Mouse (Mus musculus) urinary bladder, postnatal 4 days (tissue): ENCODE measurements around the gene Sncg.
A peak's percentile ranks its signal among the peaks of the same experiment; 100 is the strongest.
"Not testable (repeated sequence)": the region's sequence is repeated elsewhere in the genome, so short reads cannot be mapped to it uniquely, and the experiment has no call there.

ENCODE experiments used
- DNase-seq, 2 experiments: peaks; one replicate each; pipeline ENCODE4 v3.0.0; 2021 to 2022; ENCODE audit warnings: low spot score in 2 of 2

Gene Sncg

DNA sequence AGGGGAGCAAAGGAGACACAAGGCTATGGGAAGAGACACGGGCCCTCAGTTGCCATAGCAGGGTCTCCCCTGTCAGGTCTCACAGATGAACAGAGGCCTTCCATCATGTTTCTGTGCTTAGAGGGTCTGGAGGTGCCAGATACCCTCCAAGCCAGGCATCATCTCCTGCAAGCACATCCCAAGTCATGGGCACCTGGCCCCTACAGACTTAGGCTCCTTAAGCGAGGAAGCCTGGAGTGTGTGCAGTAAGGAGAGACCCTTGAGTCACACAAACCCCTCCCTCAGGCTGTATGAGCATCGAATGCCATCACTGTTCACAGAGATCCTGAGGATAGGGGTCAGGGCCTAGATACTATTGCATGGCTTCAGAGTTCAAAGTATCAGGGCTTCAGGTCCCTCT lies 3.7 kb downstream of the Sncg start:
- DNase-seq = no peak

- DNase-seq = no peak
Measured at GRCm38 (mm10) chr14:34370203-34370602, 4.4 kb downstream of the Sncg start.

DNA sequence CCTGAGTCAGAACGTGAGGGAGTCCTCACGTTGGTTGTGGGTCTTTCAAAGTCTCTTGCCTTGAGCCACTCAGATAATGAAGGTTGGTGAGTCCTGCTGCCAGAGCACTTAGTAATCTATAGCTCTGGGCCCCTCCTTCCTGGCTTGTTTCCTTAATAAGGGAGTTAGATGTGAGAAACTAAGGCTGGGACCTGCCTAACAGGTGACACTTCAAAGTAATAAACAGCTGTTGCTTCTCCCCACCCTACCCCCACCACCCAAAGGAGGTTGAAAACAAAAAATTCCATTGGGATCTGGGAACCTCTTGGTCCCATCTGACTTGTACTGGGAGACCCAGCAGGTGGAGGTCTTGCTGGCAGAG lies 9.5 kb downstream of the Sncg start:
- DNase-seq = no peak

DNA sequence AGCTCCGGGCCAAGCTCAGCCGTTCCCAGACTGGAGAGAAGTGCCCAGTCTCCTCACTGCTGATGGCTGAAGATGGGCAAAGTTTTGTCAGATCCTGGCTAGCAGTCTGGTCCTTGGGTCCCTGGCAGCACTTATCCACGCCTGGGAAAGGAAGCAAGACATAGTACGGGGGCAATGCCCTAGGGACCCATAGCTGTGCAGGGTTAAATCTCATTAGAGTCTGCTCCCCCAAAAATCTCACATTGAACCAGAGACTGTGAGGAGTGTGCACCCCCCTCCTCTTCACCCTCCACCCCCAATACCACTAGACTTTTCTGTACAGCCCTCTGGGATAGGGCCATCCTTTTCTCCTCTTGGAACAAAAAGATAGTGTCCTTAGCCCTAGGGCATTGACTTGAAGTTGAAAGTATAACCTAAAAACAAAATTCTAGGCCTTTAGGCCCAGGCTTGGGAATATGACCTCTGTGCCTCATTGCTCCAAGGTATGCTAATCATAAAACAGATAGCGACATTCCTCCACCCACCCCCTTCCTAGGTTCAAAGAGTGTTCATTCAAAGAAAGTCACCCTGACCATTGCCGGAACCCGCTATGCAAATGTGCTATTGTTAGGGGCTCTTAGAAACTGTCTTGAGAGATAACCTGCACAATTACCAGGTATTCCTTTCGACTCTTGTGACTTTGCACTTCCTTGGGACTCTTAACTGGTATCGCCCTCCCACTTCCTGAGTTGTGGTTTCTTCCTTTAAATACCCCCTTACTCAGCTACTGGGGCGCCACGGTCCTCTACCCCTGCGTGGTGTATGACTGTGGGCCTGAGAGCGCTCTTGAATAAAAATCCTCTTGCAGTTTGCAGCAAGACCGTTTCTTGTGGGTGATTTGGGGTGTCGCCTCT lies 10.1 kb downstream of the Sncg start:
- not testable (repeated sequence) for DNase-seq

GRCm38 (mm10) chr14:34363490-34364253 lies 10.9 kb downstream of the Sncg start:
- peak; percentile 76 to 86 for DNase-seq

GRCm38 (mm10) chr14:34362726-34363445 lies 11.7 kb downstream of the Sncg start:
- DNase-seq = peak in 1 of 2 experiments; percentile 62

- no peak for DNase-seq
Measured at GRCm38 (mm10) chr14:34362135-34362534, 12.5 kb downstream of the Sncg start.

- DNase-seq = no peak
Measured at GRCm38 (mm10) chr14:34360251-34360650, 14.3 kb downstream of the Sncg start.

- DNase-seq = no peak
Measured at GRCm38 (mm10) chr14:34359676-34360244, 14.8 kb downstream of the Sncg start.

GRCm38 (mm10) chr14:34357671-34358455 lies 16.7 kb downstream of the Sncg start:
- no peak for DNase-seq

GRCm38 (mm10) chr14:34355301-34355700 lies 19.3 kb downstream of the Sncg start, which contains the start of gene Fam25c:
Gene Fam25c, minus strand, starts transcription at chr14:34355433.
- no peak for DNase-seq

DNA sequence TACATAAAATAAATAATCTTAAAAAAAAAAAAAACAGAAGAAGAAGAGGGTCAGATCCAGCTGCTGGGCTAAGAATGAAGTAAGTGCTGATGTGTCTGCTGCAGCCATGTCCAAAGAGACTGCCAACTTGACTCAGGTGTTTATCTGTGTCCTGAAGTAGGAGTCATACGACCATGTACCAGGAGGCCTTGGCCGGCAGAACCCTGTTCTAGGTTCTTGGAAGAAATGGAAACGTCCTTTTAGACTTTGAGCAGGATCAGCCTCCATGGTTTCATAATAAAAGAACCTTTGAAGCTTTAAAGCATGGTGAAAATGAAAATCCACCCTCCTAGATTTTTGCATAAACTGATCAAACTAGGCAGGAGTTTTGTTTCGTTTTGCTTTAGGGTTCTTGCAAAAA lies 20.1 kb downstream of the Sncg start:
- no peak for DNase-seq

GRCm38 (mm10) chr14:34353326-34353725 lies 21.3 kb downstream of the Sncg start:
- no peak for DNase-seq

DNA sequence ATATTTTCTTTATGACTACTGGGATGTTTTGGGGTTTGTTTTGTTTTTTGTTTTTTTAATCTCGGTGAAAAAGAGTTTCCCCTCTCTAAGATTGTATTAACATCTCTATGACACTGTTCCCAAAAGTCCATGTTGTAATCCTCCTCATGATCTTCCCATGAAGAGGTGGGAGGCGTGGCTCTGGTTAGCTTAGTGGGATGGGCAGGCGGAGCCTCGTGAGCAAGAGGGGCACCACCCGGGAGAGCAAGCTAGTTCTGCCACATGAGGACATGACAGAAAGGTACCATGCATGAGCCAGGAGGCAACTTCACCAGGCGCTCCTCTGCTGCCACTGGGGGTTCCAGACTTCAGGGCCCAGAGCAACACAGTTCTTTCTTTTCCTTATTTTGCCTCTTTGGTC lies 22.1 kb downstream of the Sncg start:
- DNase-seq = no peak

DNA sequence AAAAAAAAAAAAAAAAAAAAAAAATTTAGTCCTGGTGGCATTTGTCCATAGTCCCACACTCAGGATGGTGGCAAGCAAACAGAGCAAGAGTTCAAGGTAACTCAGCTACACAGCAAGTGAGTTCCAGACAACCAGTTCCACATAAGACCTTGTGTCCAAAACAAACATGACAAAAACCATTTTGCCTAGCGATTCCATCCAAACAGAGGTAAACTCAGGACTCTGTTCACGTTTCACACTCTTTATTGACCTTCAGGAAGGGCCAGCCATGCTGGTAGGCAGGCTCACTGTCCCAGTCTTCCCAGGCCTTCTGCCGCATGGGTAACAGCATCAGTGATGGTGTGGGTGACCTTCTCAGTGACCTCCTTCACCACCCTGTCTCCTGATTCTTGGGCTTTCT lies 22.9 kb downstream of the Sncg start:
- DNase-seq = no peak

- DNase-seq = no peak
Measured at GRCm38 (mm10) chr14:34349007-34349406, 25.6 kb downstream of the Sncg start.

- no peak for DNase-seq
Measured at GRCm38 (mm10) chr14:34348301-34348700, 26.3 kb downstream of the Sncg start.

DNA sequence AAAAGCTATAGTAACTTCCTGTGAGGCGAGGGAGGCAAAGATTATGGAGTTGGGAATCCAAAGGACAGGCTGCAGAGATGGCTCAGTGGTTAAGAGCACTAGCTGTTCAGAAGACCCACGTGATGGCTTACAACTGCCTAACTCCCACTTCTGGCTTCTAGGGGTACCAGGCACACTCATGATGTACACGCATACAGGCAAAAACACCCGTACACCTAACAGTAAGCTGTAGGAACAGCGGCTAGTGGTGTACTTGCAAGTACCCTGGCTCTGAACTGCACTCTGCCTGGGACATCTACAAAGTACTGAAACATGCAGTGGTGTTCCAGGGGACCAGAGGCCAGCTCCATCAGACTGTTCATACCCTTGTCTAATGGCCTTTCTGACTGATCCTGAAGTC lies 27.5 kb downstream of the Sncg start:
- DNase-seq = no peak

GRCm38 (mm10) chr14:34345771-34346566 lies 28.6 kb downstream of the Sncg start:
- DNase-seq = no peak

DNA sequence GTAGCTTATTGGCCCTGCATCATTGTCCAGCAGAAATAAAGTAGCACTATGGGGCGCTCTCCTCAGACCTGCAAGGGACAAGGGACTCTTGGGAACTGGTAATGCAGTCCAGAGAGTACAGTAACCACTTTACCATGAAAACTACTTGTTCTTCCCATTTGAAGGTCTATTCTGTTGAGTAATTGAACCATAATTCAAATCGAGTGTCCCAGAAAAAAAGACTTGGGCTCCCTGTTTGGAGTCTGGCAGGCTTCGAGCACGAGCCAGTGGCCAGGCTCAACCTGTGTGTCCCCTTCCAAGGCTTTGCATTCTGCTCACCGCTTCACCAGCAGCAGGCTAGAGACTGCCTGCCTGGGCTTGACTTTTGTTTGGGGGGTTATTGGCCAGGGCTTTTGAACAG lies 30.2 kb downstream of the Sncg start:
- no peak for DNase-seq
